ENCODE assay signal across 9 mouse cellular contexts in genomic region chr7:79721386-79721977, GRCm38 (mm10). TPM values are rescaled to one million over a fixed set of nuclear protein-coding genes. Genes with fewer than 3 reads are reported as not detected.
DNase-seq lines count a peak whose midpoint lies in the region; ATAC-seq lines count a peak whose summit lies in the region.
"Had no signal": no experiment of that assay in that cellular context is flagged by ENCODE, and none has a peak within 500 bp of the region (broad histone marks: within the 10 kb centered on the region; RNA-seq: fewer than 3 reads in every experiment).

No protein-coding gene starts in this region.

- peak overlapping the region; percentile 59 for H3K4me3 ChIP-seq in forebrain, embryonic 16.5 days (replicated peaks; ENCODE audit: low read length)
- peak overlapping the region; percentile 38 for H3K4me3 ChIP-seq in hindbrain, embryonic 11.5 days (ENCODE audit: low read depth, low read length)
- H3K4me3 ChIP-seq in limb, embryonic 11.5 days (ENCODE audit: low read depth, low read length), result peak overlapping the region; percentile 50

- peaks cover 4% of the 10 kb centered on the region; the same call in 1 of the 2 replicates for H3K4me1 ChIP-seq in forebrain, embryonic 16.5 days (replicated peaks; ENCODE audit: control insufficient read depth, insufficient read depth, low read length)
- H3K4me1 ChIP-seq in hindbrain, embryonic 11.5 days (replicated peaks; ENCODE audit: control insufficient read depth, insufficient read depth, low read length), result no peaks in the 10 kb centered on the region
- no peaks in the 10 kb centered on the region for H3K4me1 ChIP-seq in limb, embryonic 11.5 days (ENCODE audit: control insufficient read depth, insufficient read depth, low read length)

- peak overlapping the region; percentile 75 for H3K4me2 ChIP-seq in forebrain, embryonic 16.5 days (ENCODE audit: low read length)
- H3K4me2 ChIP-seq in hindbrain, embryonic 11.5 days (replicated peaks; ENCODE audit: low read depth, low read length), result peak overlapping the region; percentile 74
- H3K4me2 ChIP-seq in limb, embryonic 11.5 days (ENCODE audit: low read depth, severe bottlenecking), result peak overlapping the region; percentile 85

- H3K9me3 ChIP-seq in forebrain, embryonic 16.5 days (ENCODE audit: control insufficient read depth, low read length), result no peaks in the 10 kb centered on the region
- H3K9me3 ChIP-seq in hindbrain, embryonic 11.5 days (ENCODE audit: control insufficient read depth, low read length), result no peaks in the 10 kb centered on the region
- no peaks in the 10 kb centered on the region for H3K9me3 ChIP-seq in limb, embryonic 11.5 days (ENCODE audit: control insufficient read depth, low read length)

- no peak overlapping the region for H3K27ac ChIP-seq in forebrain, embryonic 16.5 days (ENCODE audit: low read length)
- H3K27ac ChIP-seq in hindbrain, embryonic 11.5 days (ENCODE audit: low read depth, low read length), result no peak overlapping the region
- H3K27ac ChIP-seq in limb, embryonic 11.5 days (replicated peaks; ENCODE audit: low read depth, low read length), result no peak overlapping the region

- no peaks in the 10 kb centered on the region for H3K36me3 ChIP-seq in forebrain, embryonic 16.5 days (ENCODE audit: control insufficient read depth, insufficient read depth)
- H3K36me3 ChIP-seq in hindbrain, embryonic 11.5 days (ENCODE audit: control insufficient read depth, insufficient read depth, low read length), result no peaks in the 10 kb centered on the region
- no peaks in the 10 kb centered on the region for H3K36me3 ChIP-seq in limb, embryonic 11.5 days (ENCODE audit: control insufficient read depth, insufficient read depth, low read length)

- ATAC-seq in CD4-positive, CD25-positive, alpha-beta regulatory T cell, adult 4 months, result peak; percentile 98
- peak; percentile 81 for ATAC-seq in forebrain, embryonic 16.5 days
- ATAC-seq in hindbrain, embryonic 11.5 days (ENCODE audit: low FRiP score), result peak; percentile 78
- peak; percentile 52; the same call in 1 of the 2 replicates for ATAC-seq in limb, embryonic 11.5 days (ENCODE audit: insufficient number of reproducible peaks, low FRiP score, low TSS enrichment, low read depth)

- peaks cover 5% of the 10 kb centered on the region; the same call in 1 of the 2 replicates for H3K27me3 ChIP-seq in forebrain, embryonic 16.5 days (replicated peaks; ENCODE audit: control insufficient read depth, insufficient read depth, low read length)
- H3K27me3 ChIP-seq in hindbrain, embryonic 11.5 days (ENCODE audit: control insufficient read depth, insufficient read depth, low read length), result peaks cover 14% of the 10 kb centered on the region
- H3K27me3 ChIP-seq in limb, embryonic 11.5 days (ENCODE audit: control insufficient read depth, insufficient read depth, low read length), result peaks cover 11% of the 10 kb centered on the region; the same call in 1 of the 2 replicates

- under 1% methylated on average over 48 of the region's 48 CpGs for WGBS in forebrain, embryonic 16.5 days
- WGBS in hindbrain, embryonic 11.5 days, result under 1% methylated on average over 46 of the region's 48 CpGs
- under 1% methylated on average over 46 of the region's 48 CpGs for WGBS in limb, embryonic 11.5 days

- peak overlapping the region; percentile 79 for H3K9ac ChIP-seq in forebrain, embryonic 16.5 days (replicated peaks; ENCODE audit: low read depth, low read length)
- H3K9ac ChIP-seq in hindbrain, embryonic 11.5 days (ENCODE audit: low read depth, low read length), result peak overlapping the region; percentile 53
- peak overlapping the region; percentile 79 for H3K9ac ChIP-seq in limb, embryonic 11.5 days (ENCODE audit: low read length)

- DNase-seq in adrenal gland, adult 2 months, result peak; percentile 82
- DNase-seq in hindbrain, embryonic 11.5 days (ENCODE audit: low spot score), result peak; percentile 71
- DNase-seq in limb, embryonic 11.5 days (ENCODE audit: low spot score), result peak; percentile 68
- peak; percentile 58 for DNase-seq in mesoderm, embryonic 11.5 days (ENCODE audit: low read depth, low spot score)
- peak; percentile 61 for DNase-seq in right cerebral cortex, postnatal 4 days
- no peak for DNase-seq in natural killer cell, adult 2 months (ENCODE audit: low spot score in 2 of 2)

RNA-seq across cellular contexts. Expression of gene Kif7, which starts 6.0 kb away (rescaled TPM):
- under 1 TPM in 1 of 2 experiments, not detected in 1; 0.58 TPM for polyA plus RNA-seq in CD4-positive, CD25-positive, alpha-beta regulatory T cell, adult 4 months (2017; shearing (Covaris generic))
- total RNA-seq in adrenal gland, adult 2 months (2021), result 1 to 10 TPM; 1.8 to 4.2 TPM
- 2.9 and 4.7 TPM in 2 replicates for polyA plus RNA-seq in adrenal gland, adult 2 months (2012; rRNA removed)
- polyA plus RNA-seq in forebrain, embryonic 16.5 days (2015; fragmentation: Nextera tagmentation; extraction: Ambion mirVana), result 2.3 TPM in 2 replicates
- 2.7 and 3.0 TPM in 2 replicates for polyA plus RNA-seq in hindbrain, embryonic 11.5 days (2014; fragmentation: Nextera tagmentation; extraction: Ambion mirVana)
- 6.1 and 6.3 TPM in 2 replicates for polyA plus RNA-seq in limb, embryonic 11.5 days (2014; fragmentation: Nextera tagmentation; extraction: Ambion mirVana)

RNA-seq across cellular contexts. Expression of gene Plin1, which starts 11.2 kb away (rescaled TPM):
- not detected for polyA plus RNA-seq in CD4-positive, CD25-positive, alpha-beta regulatory T cell, adult 4 months (2017; shearing (Covaris generic))
- 100 to 1,000 TPM; 564 to 869 TPM for total RNA-seq in adrenal gland, adult 2 months (2021)
- polyA plus RNA-seq in adrenal gland, adult 2 months (2012; rRNA removed), result 554 and 930 TPM in 2 replicates
- not detected in 2 replicates for polyA plus RNA-seq in forebrain, embryonic 16.5 days (2015; fragmentation: Nextera tagmentation; extraction: Ambion mirVana)
- polyA plus RNA-seq in hindbrain, embryonic 11.5 days (2014; fragmentation: Nextera tagmentation; extraction: Ambion mirVana), result not detected in 2 replicates
- polyA plus RNA-seq in limb, embryonic 11.5 days (2014; fragmentation: Nextera tagmentation; extraction: Ambion mirVana), result not detected in 2 replicates
- total RNA-seq: neutrophil, adult 5-6 weeks had no signal

RNA-seq across cellular contexts. Expression of gene Pex11a, which starts 21.4 kb away (rescaled TPM):
- polyA plus RNA-seq in CD4-positive, CD25-positive, alpha-beta regulatory T cell, adult 4 months (2017; shearing (Covaris generic)), result 1 to 10 TPM; 2.9 to 3.2 TPM
- 10 to 100 TPM; 53.4 to 53.7 TPM for total RNA-seq in adrenal gland, adult 2 months (2021)
- 34.9 and 39.7 TPM in 2 replicates for polyA plus RNA-seq in adrenal gland, adult 2 months (2012; rRNA removed)
- 18.0 and 18.2 TPM in 2 replicates for polyA plus RNA-seq in forebrain, embryonic 16.5 days (2015; fragmentation: Nextera tagmentation; extraction: Ambion mirVana)
- 7.6 and 8.4 TPM in 2 replicates for polyA plus RNA-seq in hindbrain, embryonic 11.5 days (2014; fragmentation: Nextera tagmentation; extraction: Ambion mirVana)
- polyA plus RNA-seq in limb, embryonic 11.5 days (2014; fragmentation: Nextera tagmentation; extraction: Ambion mirVana), result 9.7 and 14.9 TPM in 2 replicates
- total RNA-seq: neutrophil, adult 5-6 weeks had no signal

RNA-seq across cellular contexts. Expression of gene Wdr93, which starts 21.5 kb away (rescaled TPM):
- under 1 TPM in 1 of 2 experiments, not detected in 1; 0.28 TPM for polyA plus RNA-seq in CD4-positive, CD25-positive, alpha-beta regulatory T cell, adult 4 months (2017; shearing (Covaris generic))
- 1 to 10 TPM; 1.5 to 1.6 TPM for total RNA-seq in adrenal gland, adult 2 months (2021)
- polyA plus RNA-seq in adrenal gland, adult 2 months (2012; rRNA removed), result 1.5 and 1.8 TPM in 2 replicates
- 0.23 and 0.58 TPM in 2 replicates for polyA plus RNA-seq in forebrain, embryonic 16.5 days (2015; fragmentation: Nextera tagmentation; extraction: Ambion mirVana)
- polyA plus RNA-seq in hindbrain, embryonic 11.5 days (2014; fragmentation: Nextera tagmentation; extraction: Ambion mirVana), result 0.19 and 0.60 TPM in 2 replicates
- polyA plus RNA-seq in limb, embryonic 11.5 days (2014; fragmentation: Nextera tagmentation; extraction: Ambion mirVana), result 0.07 TPM in 1 of 2 replicates, not detected in the other
- total RNA-seq: neutrophil, adult 5-6 weeks had no signal

Comparison
In these comparisons a context has a peak if more than half of its experiments do, and no peak if none do; other contexts are left out.
1. DNase-seq: peak in adrenal gland, adult 2 months (single experiment), hindbrain, embryonic 11.5 days (single experiment), limb, embryonic 11.5 days (single experiment), mesoderm, embryonic 11.5 days (single experiment) and right cerebral cortex, postnatal 4 days (single experiment); none in natural killer cell, adult 2 months (0 of 2).
2. RNA of gene Plin1, which starts 11.2 kb away (polyA plus RNA-seq): 554 to 930 TPM in adrenal gland, adult 2 months; not detected in forebrain, embryonic 16.5 days, not detected in CD4-positive, CD25-positive, alpha-beta regulatory T cell, adult 4 months, not detected in hindbrain, embryonic 11.5 days and not detected in limb, embryonic 11.5 days; every median in the first group is over 100 times any median in the second.
3. Peak in every context shown above with its lines, with median percentiles within 50 percentile points of each other: ATAC-seq, H3K4me2 ChIP-seq, H3K4me3 ChIP-seq and H3K9ac ChIP-seq.